Mouse (Mus musculus) stomach, postnatal 0 days (tissue): ENCODE measurements around the gene Dlgap4.

Source experiments
- CTCF ChIP-seq: IDR thresholded peaks from 2 replicates; pipeline ENCODE4 v1.5.1; 2016; ENCODE audit warnings: antibody characterized with exemption, low read depth, mild to moderate bottlenecking, moderate library complexity
- EP300 ChIP-seq: optimal IDR thresholded peaks from 2 replicates; pipeline ENCODE3; 2016; ENCODE audit warnings: antibody characterized with exemption

DNA sequence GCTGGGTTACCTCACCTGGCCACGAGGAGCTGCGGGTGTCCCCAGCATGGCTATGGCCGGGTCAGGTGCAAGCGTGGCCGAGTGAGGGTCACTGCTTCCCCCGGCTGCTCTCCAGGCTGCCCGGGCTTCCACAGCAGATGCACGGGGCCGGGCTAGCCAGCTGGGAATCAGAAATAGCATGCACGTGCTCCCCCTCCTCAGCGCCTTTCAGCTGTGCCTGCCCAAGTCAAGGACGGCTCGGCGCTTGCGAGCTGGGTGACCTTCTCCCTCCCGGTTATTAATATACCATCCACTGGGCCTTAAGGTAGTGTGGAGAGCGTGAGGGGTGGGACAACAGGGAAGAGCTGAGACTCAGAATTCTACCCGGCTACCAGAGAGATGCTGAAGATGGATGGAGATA lies 11.8 kb downstream of the Dlgap4 start:
- TF ChIP-seq CTCF (no peak), EP300 (no peak)
